Mouse (Mus musculus) forebrain, embryonic 11.5 days (tissue): ENCODE measurements around the gene Pum1. TPM values are rescaled to one million over a fixed set of nuclear protein-coding genes. Genes with fewer than 3 reads are reported as not detected.
A peak's percentile ranks its signal among the peaks of the same experiment; 100 is the strongest.

ENCODE experiments used
- ATAC-seq: fragments of 200-750 bp; cut with Nextera tagmentation; replicated peaks from 2 replicates; pipeline ENCODE4 v1.8.0; 2017; ENCODE audit warnings: moderate TSS enrichment; ENCODE audit not compliant: low FRiP score
- DNase-seq: peaks from one replicate; pipeline ENCODE4 v3.0.0-alpha.2; 2017; ENCODE audit warnings: low spot score
- H3K27ac ChIP-seq: fragments of 300-500 bp; sonication (generic); 2 replicates; pipeline ENCODE4 v1.5.1; 2014; ENCODE audit warnings: low read depth, low read length
- H3K27me3 ChIP-seq: fragments of 300-500 bp; sonication (generic); 2 replicates; pipeline ENCODE4 v1.6.1; 2014; ENCODE audit warnings: mild to moderate bottlenecking, low read length, mixed read lengths; ENCODE audit not compliant: control insufficient read depth, insufficient read depth
- H3K36me3 ChIP-seq: fragments of 300-500 bp; sonication (generic); 2 replicates; pipeline ENCODE4 v1.6.1; 2014; ENCODE audit warnings: mild to moderate bottlenecking, low read length, moderate library complexity, mixed read lengths; ENCODE audit not compliant: control insufficient read depth, insufficient read depth
- H3K4me1 ChIP-seq: fragments of 300-500 bp; sonication (generic); replicated peaks from 2 replicates; pipeline ENCODE4 v1.6.1; 2014; ENCODE audit warnings: low read length, mixed read lengths; ENCODE audit not compliant: control insufficient read depth, insufficient read depth
- H3K4me2 ChIP-seq: fragments of 300-500 bp; sonication (generic); 2 replicates; pipeline ENCODE4 v1.6.1; 2014; ENCODE audit warnings: low read depth, mild to moderate bottlenecking, low read length, moderate library complexity, mixed read lengths; ENCODE audit not compliant: severe bottlenecking
- H3K4me3 ChIP-seq: fragments of 300-500 bp; sonication (generic); 2 replicates; pipeline ENCODE4 v1.5.1; 2014; ENCODE audit warnings: low read depth, low read length
- H3K9ac ChIP-seq: fragments of 300-500 bp; sonication (generic); 2 replicates; pipeline ENCODE4 v1.6.1; 2014; ENCODE audit warnings: low read length
- H3K9me3 ChIP-seq: fragments of 300-500 bp; sonication (generic); 2 replicates; pipeline ENCODE4 v1.6.1; 2016; ENCODE audit warnings: low read length, mixed read lengths; ENCODE audit not compliant: control insufficient read depth
- WGBS: fragments of 180-500 bp; shearing (Covaris S2); extraction: QIAGEN DNeasy Blood & Tissue Kit; methylation state at CpG from one replicate; pipeline ENCODE4 v1.1.7; 2014; 5-methylcytosine and 5-hydroxymethylcytosine counted together
- polyA plus RNA-seq: library from polyadenylated mRNA; unstranded; fragments of >200 nt; fragmentation: Nextera tagmentation; extraction: Ambion mirVana; gene quantifications from 2 replicates; pipeline ENCODE4 v1.2.1, GENCODE M21; 2014

Pum1 gene
- polyA plus RNA-seq, 1 experiment from 2014 or later: 131 TPM

GRCm38 (mm10) chr4:130774822-130775221 lies 111.7 kb downstream of the Pum1 start:
- Histone ChIP-seq H3K36me3 (peaks cover 18% of the 10 kb centered on the region), H3K4me2 (no peak overlapping the region), H3K4me1 (no peaks in the 10 kb centered on the region), H3K9ac (no peak overlapping the region), H3K4me3 (no peak overlapping the region), H3K27ac (no peak overlapping the region), H3K27me3 (no peaks in the 10 kb centered on the region), H3K9me3 (no peaks in the 10 kb centered on the region)
- no peak for ATAC-seq
- DNase-seq: no peak
- 91% methylated on average over 4 of the region's 4 CpGs for WGBS

GRCm38 (mm10) chr4:130777647-130778046 lies 114.5 kb downstream of the Pum1 start:
- no peak overlapping the region for H3K4me3 ChIP-seq
- H3K27ac ChIP-seq: no peak overlapping the region
- no peaks in the 10 kb centered on the region for H3K9me3 ChIP-seq
- no peaks in the 10 kb centered on the region for H3K4me1 ChIP-seq
- DNase-seq: no peak
- no peaks in the 10 kb centered on the region for H3K27me3 ChIP-seq
- H3K36me3 ChIP-seq: peaks cover 16% of the 10 kb centered on the region
- WGBS: 59% methylated on average over 10 of the region's 10 CpGs
- ATAC-seq: no peak
- H3K4me2 ChIP-seq: no peak overlapping the region
- H3K9ac ChIP-seq: no peak overlapping the region

- no peak overlapping the region for H3K4me2 ChIP-seq
- ATAC-seq: no peak
- no peaks in the 10 kb centered on the region for H3K9me3 ChIP-seq
- no peaks in the 10 kb centered on the region for H3K27me3 ChIP-seq
- 92% methylated on average over 3 of the region's 3 CpGs for WGBS
- peaks cover 13% of the 10 kb centered on the region; the same call in 1 of the 2 replicates for H3K36me3 ChIP-seq
- no peaks in the 10 kb centered on the region for H3K4me1 ChIP-seq
- H3K9ac ChIP-seq: no peak overlapping the region
- DNase-seq: no peak
- no peak overlapping the region for H3K4me3 ChIP-seq
- no peak overlapping the region for H3K27ac ChIP-seq
Observed at GRCm38 (mm10) chr4:130779037-130779436, 115.9 kb downstream of the Pum1 start.

DNA sequence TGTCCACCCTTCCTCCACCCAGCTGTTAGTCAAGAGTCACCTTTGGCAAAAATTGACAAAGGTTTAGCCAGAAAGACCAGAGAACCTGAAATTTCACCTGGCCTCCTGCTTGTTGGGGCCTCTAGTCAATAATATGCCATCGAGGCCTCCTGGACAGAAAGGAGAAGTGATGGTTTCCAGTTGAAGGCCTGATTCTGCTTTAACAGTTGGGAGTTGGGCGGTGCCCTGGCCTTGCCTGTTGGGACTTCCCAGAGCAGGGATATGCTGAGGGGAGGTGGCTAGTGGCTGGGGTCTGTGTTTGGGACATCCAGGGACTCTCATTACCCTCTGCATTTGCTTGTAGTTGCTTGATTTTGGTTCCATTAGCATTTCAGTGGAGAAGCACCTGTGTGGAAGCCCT lies 119.4 kb downstream of the Pum1 start:
- Histone ChIP-seq H3K27me3 (no peaks in the 10 kb centered on the region), H3K4me2 (no peak overlapping the region), H3K27ac (no peak overlapping the region), H3K36me3 (peaks cover 2% of the 10 kb centered on the region; the same call in 1 of the 2 replicates), H3K4me1 (no peaks in the 10 kb centered on the region), H3K9ac (no peak overlapping the region), H3K4me3 (no peak overlapping the region), H3K9me3 (no peaks in the 10 kb centered on the region)
- ATAC-seq: no peak
- 91% methylated on average over 2 of the region's 2 CpGs for WGBS
- no peak for DNase-seq

- DNase-seq: peak; percentile 69
- 36% methylated on average over 4 of the region's 4 CpGs for WGBS
Observed at GRCm38 (mm10) chr4:130784755-130785154, 121.6 kb downstream of the Pum1 start.

GRCm38 (mm10) chr4:130787530-130787929 lies 124.4 kb downstream of the Pum1 start:
- Histone ChIP-seq H3K27ac (no peak overlapping the region), H3K27me3 (peaks cover 11% of the 10 kb centered on the region), H3K9ac (no peak overlapping the region), H3K9me3 (no peaks in the 10 kb centered on the region), H3K4me3 (no peak overlapping the region), H3K4me1 (peaks cover 5% of the 10 kb centered on the region; the same call in 1 of the 2 replicates), H3K4me2 (no peak overlapping the region), H3K36me3 (no peaks in the 10 kb centered on the region)
- DNase-seq (no peak), ATAC-seq (no peak)
- WGBS: 85% methylated on average over 5 of the region's 5 CpGs

More at GRCm38 (mm10) chr4:130784755-130785154, 121.6 kb downstream of the Pum1 start:
- ATAC-seq: no peak
- Histone ChIP-seq H3K27me3 (no peaks in the 10 kb centered on the region), H3K36me3 (no peaks in the 10 kb centered on the region; the same call in 1 of the 2 replicates), H3K4me2 (no peak overlapping the region), H3K9ac (no peak overlapping the region), H3K9me3 (no peaks in the 10 kb centered on the region), H3K27ac (no peak overlapping the region), H3K4me3 (no peak overlapping the region), H3K4me1 (no peaks in the 10 kb centered on the region)

DNA sequence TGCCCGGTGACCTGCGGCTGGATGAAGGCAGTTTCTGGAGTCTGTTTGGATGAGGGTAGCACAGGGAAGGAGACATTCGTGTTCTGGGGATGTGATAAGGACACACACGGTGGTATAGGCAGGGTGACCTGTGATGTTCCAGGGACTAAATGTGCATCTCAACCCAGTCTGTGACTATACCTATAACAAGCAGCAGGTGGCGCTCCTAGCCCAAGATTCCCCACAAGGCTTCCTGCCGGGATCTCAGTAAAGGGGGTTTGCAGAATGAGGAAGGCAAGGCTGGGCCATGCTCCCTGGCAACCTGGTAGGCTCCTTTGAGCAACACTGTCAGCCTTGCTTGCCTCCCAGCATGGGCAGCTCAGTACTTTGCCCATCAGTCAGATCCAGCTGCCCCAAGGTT lies 127.1 kb downstream of the Pum1 start:
- no peaks in the 10 kb centered on the region for H3K36me3 ChIP-seq
- H3K27ac ChIP-seq: no peak overlapping the region
- peak; percentile 93 for DNase-seq
- no peak overlapping the region for H3K4me2 ChIP-seq
- no peaks in the 10 kb centered on the region for H3K9me3 ChIP-seq
- 15% methylated on average over 6 of the region's 6 CpGs for WGBS
- ATAC-seq: no peak
- H3K9ac ChIP-seq: no peak overlapping the region
- H3K27me3 ChIP-seq: peaks cover 14% of the 10 kb centered on the region
- H3K4me3 ChIP-seq: no peak overlapping the region
- peaks cover 8% of the 10 kb centered on the region; the same call in 1 of the 2 replicates for H3K4me1 ChIP-seq

DNA sequence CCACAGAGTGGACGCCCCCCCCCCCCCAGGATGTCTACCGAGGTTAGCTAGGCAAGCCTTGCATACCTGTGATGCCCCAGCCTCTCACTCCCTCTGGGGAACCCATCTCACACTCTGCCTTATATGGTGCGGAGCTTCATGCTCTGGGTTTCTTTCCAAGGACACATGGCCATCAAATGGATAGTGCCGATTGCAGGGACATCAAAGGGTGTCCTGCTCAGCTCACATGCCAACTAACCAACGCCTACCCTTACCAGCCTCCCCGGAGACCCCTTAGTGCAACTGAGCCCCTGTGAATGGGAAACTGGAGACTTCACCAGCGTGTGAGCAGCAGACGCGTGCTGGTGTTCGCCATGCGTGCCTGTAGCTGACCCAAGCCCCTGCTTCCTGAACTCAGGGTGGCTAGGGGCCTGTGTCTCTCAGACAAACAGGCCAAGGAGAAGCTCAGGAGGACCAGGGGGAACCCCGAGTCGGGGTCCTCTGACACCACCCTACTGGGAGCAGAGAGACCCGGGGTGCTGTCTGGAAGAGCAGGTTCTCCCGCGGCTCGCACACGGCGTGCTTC lies 128.8 kb downstream of the Pum1 start:
- H3K9me3 ChIP-seq: no peaks in the 10 kb centered on the region
- H3K4me1 ChIP-seq: peaks cover 8% of the 10 kb centered on the region; the same call in 1 of the 2 replicates
- WGBS: 7% methylated on average over 14 of the region's 19 CpGs
- H3K4me2 ChIP-seq: peak overlapping the region; percentile 99
- H3K27ac ChIP-seq: no peak overlapping the region
- H3K27me3 ChIP-seq: peaks cover 14% of the 10 kb centered on the region
- ATAC-seq (peak; percentile 28; the same call in 1 of the 2 replicates), DNase-seq (no peak)
- H3K4me3 ChIP-seq: peak overlapping the region; percentile 86
- peak overlapping the region; percentile 95 for H3K9ac ChIP-seq
- H3K36me3 ChIP-seq: no peaks in the 10 kb centered on the region
